Mouse (Mus musculus) limb, embryonic 15.5 days (tissue): ENCODE data around the gene Supt5. TPM values are rescaled to one million over a fixed set of nuclear protein-coding genes. Genes with fewer than 3 reads are reported as not detected.

Experiments
- ATAC-seq: fragments of 200-750 bp; cut with Nextera tagmentation; 2 replicates; pipeline ENCODE4 v1.8.0; 2017; ENCODE audit warnings: low read depth, moderate TSS enrichment; ENCODE audit not compliant: insufficient number of reproducible peaks, low FRiP score, low TSS enrichment
- H3K27ac ChIP-seq: fragments of 300-500 bp; sonication (generic); 2 replicates; pipeline ENCODE4 v1.5.1; 2015; ENCODE audit warnings: moderate library complexity, mild to moderate bottlenecking, inconsistent platforms
- H3K27me3 ChIP-seq: fragments of 300-500 bp; sonication (generic); 2 replicates; pipeline ENCODE4 v1.6.1; 2015; ENCODE audit warnings: inconsistent platforms
- H3K36me3 ChIP-seq: fragments of 300-500 bp; sonication (generic); 2 replicates; pipeline ENCODE4 v1.6.1; 2015; ENCODE audit warnings: inconsistent platforms
- H3K4me1 ChIP-seq: fragments of 300-500 bp; sonication (generic); 2 replicates; pipeline ENCODE4 v1.6.1; 2015; ENCODE audit warnings: inconsistent platforms
- H3K4me2 ChIP-seq: fragments of 300-500 bp; sonication (generic); 2 replicates; pipeline ENCODE4 v1.6.1; 2015; ENCODE audit warnings: mild to moderate bottlenecking, inconsistent platforms
- H3K4me3 ChIP-seq: fragments of 300-500 bp; sonication (generic); 2 replicates; pipeline ENCODE4 v1.5.1; 2015; ENCODE audit warnings: mild to moderate bottlenecking, inconsistent platforms
- H3K9ac ChIP-seq: fragments of 300-500 bp; sonication (generic); 2 replicates; pipeline ENCODE4 v1.6.1; 2015; ENCODE audit warnings: inconsistent platforms
- H3K9me3 ChIP-seq: fragments of 300-500 bp; sonication (generic); 2 replicates; pipeline ENCODE4 v1.6.1; 2016; ENCODE audit warnings: inconsistent platforms
- WGBS: fragments of 180-500 bp; shearing (Covaris S2); methylation state at CpG from one replicate; pipeline ENCODE4 v1.1.7; 2015; 5-methylcytosine and 5-hydroxymethylcytosine counted together
- polyA plus RNA-seq: library from polyadenylated mRNA; unstranded; fragments of >200 nt; fragmentation: Nextera tagmentation; extraction: Ambion mirVana; gene quantifications from 2 replicates; pipeline ENCODE4 v1.2.1, GENCODE M21; 2015

Supt5 gene
- polyA plus RNA-seq, 1 experiment from 2014 or later, result 95.3 TPM

DNA sequence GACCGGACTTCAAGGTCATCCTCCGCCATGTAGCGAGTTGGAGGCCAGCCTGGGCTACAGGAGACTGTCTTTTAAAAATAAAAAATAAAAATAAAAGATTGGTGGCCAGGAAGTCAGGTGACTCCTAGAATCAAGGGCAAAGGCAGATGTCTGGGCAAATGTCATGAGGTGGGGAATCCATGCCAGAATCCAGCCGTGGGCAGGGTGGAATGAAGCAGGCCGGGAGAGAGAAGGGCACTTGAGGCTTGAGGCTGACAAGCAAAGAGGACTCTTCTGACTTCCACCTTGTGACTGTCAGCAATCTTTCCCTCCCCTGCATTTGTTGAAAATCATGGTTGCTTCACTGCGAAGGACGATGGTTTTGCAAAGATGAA is 60.3 kb downstream of the Supt5 start:
- 84% methylated on average over 7 of the region's 7 CpGs for WGBS
- Histone ChIP-seq H3K4me1 (peaks cover 10% of the 10 kb centered on the region), H3K9me3 (no peaks in the 10 kb centered on the region), H3K27me3 (no peaks in the 10 kb centered on the region), H3K4me3 (peak overlapping the region; percentile 77), H3K27ac (no peak overlapping the region), H3K9ac (peak overlapping the region; percentile 69), H3K4me2 (peak overlapping the region; percentile 81), H3K36me3 (0 out of 2 replicates have a peak, but pooled peaks cover 4% of the 10 kb centered on the region)
- ATAC-seq, result no peak

DNA sequence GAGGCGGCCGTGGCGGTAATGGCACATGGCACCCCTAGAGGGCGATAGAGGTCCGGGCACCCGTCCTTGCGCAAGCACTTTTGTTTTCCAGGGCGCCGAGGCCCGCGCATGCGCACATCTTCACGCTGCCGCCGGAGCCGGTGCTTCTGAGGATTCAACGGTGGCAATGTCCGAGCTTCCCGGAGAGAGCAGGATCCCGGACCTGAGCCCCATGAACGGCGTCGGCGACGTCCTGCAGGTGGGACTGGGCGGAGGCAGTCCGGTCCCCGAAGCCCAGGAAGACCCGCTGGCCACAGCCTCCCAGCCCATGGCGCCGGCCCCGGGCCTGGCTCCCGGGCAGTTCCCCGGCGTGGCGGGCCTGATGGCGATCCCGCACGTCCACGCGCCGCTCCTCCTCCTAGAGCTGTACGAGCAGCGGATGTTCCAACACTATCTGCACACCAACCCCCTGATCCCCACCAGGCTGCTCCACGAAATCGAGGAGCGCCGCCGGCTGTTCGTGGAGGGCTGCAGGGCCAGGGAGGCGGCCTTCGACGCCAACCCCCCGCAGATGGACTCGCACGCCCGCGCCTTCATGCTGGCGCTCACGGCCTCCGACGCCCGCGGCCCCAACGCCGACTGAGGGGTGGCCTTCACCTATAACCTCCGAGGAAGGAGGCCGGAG is 60.8 kb downstream of the Supt5 start, which contains the start of gene Eid2b:
Gene Eid2b (plus strand): TSS at position 125 of the 664 bp plus-strand sequence.
- peak; percentile 69 for ATAC-seq
- Histone ChIP-seq H3K4me3 (peak within 1 kb of the TSS; percentile 77), H3K27ac (peak within 1 kb of the TSS; percentile 82), H3K9ac (peak within 1 kb of the TSS; percentile 69), H3K4me1 (peaks cover 10% of the 10 kb centered on the region), H3K4me2 (peak within 1 kb of the TSS; percentile 81), H3K9me3 (no peaks in the 10 kb centered on the region), H3K27me3 (no peaks in the 10 kb centered on the region), H3K36me3 (peaks cover 9% of the 10 kb centered on the region; the same call in 1 of the 2 replicates)
- 2% methylated on average over 68 of the region's 68 CpGs for WGBS

DNA sequence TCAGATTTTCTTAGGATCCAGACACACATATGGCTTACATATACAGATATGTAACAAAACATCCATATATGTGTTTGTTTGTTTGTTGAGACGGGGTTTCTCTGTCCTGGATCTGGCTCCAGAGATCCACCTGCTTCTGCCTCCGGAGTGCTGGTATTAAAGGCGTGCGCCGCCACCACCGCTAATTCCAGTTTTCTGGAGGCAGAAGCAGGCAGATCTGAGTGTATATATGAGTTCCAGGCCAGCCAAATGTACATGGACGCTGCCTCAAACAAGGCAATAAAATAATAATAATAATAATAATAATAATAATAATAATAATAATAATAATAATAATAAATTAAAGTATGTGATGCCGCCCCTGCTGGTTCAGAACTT is 61.3 kb downstream of the Supt5 start:
- H3K4me2 ChIP-seq, result no peak overlapping the region
- H3K9ac ChIP-seq, result no peak overlapping the region
- H3K27ac ChIP-seq, result no peak overlapping the region
- no peaks in the 10 kb centered on the region for H3K9me3 ChIP-seq
- ATAC-seq, result no peak
- no peaks in the 10 kb centered on the region for H3K27me3 ChIP-seq
- 57% methylated on average over 8 of the region's 8 CpGs for WGBS
- peaks cover 15% of the 10 kb centered on the region; the same call in 1 of the 2 replicates for H3K36me3 ChIP-seq
- H3K4me1 ChIP-seq, result peaks cover 10% of the 10 kb centered on the region
- peak overlapping the region; percentile 77; the same call in 1 of the 2 replicates for H3K4me3 ChIP-seq

DNA sequence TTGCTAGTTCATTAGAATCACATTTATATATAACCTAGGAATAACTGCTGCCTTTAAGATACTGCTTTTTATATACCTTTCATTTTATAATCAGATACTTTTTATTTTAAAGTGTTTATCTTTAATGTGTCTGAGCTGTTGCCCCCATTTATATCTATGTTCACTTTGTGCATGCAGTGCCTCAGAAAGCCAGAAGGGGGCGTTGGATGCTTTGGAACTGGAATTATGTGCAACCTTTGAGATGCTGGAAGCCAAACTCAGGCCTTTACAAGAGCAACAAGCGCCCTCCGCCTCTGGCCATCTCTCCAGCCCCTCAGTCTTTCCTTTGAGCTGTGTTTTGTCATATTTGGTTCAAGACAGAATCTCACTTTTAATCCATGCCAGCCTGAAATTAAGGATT is 66.8 kb downstream of the Supt5 start:
- H3K4me3 ChIP-seq, result no peak overlapping the region
- no peak for ATAC-seq
- 74% methylated on average over 3 of the region's 3 CpGs for WGBS
- H3K27me3 ChIP-seq, result no peaks in the 10 kb centered on the region
- no peak overlapping the region for H3K4me2 ChIP-seq
- no peak overlapping the region for H3K9ac ChIP-seq
- H3K36me3 ChIP-seq, result peaks cover 34% of the 10 kb centered on the region
- H3K27ac ChIP-seq, result no peak overlapping the region
- no peaks in the 10 kb centered on the region for H3K9me3 ChIP-seq
- H3K4me1 ChIP-seq, result peaks cover 10% of the 10 kb centered on the region

DNA sequence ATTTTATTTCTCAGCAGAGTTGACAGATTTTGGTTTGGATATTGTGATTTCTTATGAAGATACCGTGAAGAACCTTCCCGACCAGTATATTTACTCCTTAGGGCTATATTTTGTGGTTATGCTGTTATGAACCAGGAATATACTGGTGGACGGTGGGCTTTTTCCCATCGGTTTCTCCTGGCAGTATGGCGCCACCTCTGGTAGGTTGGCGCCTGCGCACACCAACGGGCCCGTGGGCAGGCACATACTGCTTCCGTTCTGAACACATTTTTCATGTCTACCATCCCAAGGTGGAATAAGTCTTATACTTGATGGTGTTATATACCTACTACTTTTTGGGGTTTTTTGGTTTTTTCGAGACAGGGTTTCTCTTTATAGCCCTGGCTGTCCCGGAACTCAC is 69.2 kb downstream of the Supt5 start:
- ATAC-seq, result no peak
- Histone ChIP-seq H3K9me3 (no peaks in the 10 kb centered on the region), H3K36me3 (peaks cover 34% of the 10 kb centered on the region), H3K9ac (no peak overlapping the region), H3K4me2 (peak overlapping the region; percentile 68; the same call in 1 of the 2 replicates), H3K27me3 (no peaks in the 10 kb centered on the region), H3K4me1 (peaks cover 10% of the 10 kb centered on the region), H3K4me3 (no peak overlapping the region; the same call in 1 of the 2 replicates), H3K27ac (no peak overlapping the region)
- WGBS, result 91% methylated on average over 12 of the region's 12 CpGs

DNA sequence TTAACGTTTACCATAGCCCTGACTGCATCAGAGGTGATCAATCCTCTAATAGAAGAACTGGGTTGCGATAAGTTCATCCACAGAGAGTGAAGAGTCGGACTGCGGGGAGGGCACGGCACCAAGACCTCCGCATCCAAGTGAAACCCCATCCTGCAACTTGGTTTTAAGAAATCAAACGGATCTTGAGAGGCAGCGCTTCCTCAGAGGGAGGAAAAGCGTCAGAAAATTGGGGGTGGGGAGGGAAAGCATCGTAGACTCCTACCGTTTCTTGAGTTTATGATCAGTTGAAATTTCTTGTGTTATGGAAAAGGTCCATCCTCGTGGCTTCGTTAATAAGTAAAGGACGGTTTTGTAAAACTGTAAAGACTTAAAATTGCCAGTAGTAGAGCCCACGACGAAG is 70.0 kb downstream of the Supt5 start:
- peak overlapping the region; percentile 97 for H3K9ac ChIP-seq
- peak overlapping the region; percentile 91 for H3K27ac ChIP-seq
- no peaks in the 10 kb centered on the region for H3K27me3 ChIP-seq
- H3K36me3 ChIP-seq, result peaks cover 30% of the 10 kb centered on the region
- peaks cover 10% of the 10 kb centered on the region for H3K4me1 ChIP-seq
- H3K4me3 ChIP-seq, result peak overlapping the region; percentile 94
- WGBS, result 26% methylated on average over 16 of the region's 16 CpGs
- no peak for ATAC-seq
- no peaks in the 10 kb centered on the region for H3K9me3 ChIP-seq
- peak overlapping the region; percentile 68 for H3K4me2 ChIP-seq

DNA sequence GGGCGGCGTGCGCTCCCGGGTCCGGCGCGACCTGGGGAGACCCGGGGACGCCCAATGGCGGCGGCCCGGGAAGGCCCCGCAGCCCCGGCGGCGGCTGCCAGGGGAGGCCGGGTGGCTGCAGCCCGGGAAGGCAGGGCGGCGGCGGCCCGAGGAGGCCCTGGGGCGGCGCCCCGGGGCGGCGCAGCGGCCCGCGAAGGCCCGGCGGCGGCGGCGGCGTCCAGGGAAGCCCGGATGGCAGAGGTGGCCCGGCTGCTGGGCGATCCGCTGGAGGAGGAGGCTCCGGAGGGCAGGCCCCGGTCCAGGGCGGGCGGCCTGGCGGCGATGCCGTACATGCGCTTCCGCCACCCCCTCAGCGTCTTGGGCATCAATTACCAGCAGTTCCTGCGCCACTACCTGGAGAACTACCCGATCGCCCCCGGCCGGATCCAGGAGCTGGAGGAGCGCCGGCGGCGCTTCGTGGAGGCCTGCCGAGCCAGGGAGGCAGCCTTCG is 70.5 kb downstream of the Supt5 start:
- peak overlapping the region; percentile 68 for H3K4me2 ChIP-seq
- H3K4me3 ChIP-seq, result peak overlapping the region; percentile 94
- H3K9ac ChIP-seq, result peak overlapping the region; percentile 97
- no peaks in the 10 kb centered on the region for H3K9me3 ChIP-seq
- H3K36me3 ChIP-seq, result peaks cover 28% of the 10 kb centered on the region
- H3K4me1 ChIP-seq, result peaks cover 10% of the 10 kb centered on the region
- WGBS, result under 1% methylated on average over 60 of the region's 62 CpGs
- peak overlapping the region; percentile 91 for H3K27ac ChIP-seq
- ATAC-seq, result peak; percentile 61
- no peaks in the 10 kb centered on the region for H3K27me3 ChIP-seq

DNA sequence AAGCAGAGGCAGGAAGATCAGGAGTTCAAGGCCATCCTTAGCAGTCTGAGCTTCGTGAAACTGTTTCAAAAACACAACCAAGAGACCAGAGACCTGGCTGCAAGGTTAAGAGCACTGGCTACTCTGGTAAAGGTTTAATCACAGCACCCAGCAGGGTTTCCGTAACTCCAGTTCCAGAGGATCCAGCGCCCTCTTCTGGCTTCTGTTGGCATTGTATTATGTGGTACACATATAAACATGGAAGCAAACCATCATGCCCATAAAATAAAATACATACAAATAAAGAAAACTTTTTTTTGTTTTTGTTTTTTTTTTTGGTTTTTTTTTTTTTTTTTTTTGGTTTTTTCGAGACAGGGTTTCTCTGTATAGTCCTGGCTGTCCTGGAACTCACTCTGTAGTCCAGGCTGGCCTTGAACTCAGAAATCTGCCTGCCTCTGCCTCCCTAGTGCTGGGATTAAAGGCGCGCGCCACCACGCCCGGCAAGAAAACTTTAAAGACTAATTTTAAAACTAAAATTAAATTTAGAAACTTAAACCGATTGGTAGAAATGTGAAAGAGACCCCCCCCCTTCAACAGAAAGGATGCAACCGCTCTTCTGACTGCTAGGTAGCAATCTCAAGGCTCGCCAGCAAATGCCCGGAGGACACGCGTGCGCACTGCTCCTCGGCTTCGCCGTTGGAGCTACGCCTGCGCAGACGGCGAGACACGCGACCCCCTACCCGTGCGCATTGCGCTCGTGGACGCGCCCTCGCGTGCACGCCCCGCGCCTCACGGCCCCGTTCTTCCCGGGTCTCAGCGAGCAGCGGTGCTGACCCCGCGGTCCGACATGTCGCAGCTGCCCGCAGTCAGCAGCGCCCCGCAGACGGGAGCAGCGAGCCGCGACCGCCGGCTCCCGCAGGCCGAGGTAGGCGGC is 71.2 kb downstream of the Supt5 start, which contains the start of gene Eid2:
Gene Eid2 (plus strand): TSS at position 753 of the 913 bp plus-strand sequence.
- no peaks in the 10 kb centered on the region for H3K27me3 ChIP-seq
- 6% methylated on average over 57 of the region's 57 CpGs for WGBS
- peak within 1 kb of the TSS; percentile 94 for H3K4me3 ChIP-seq
- peak; percentile 85 for ATAC-seq
- H3K27ac ChIP-seq, result peak within 1 kb of the TSS; percentile 91
- peak within 1 kb of the TSS; percentile 68 for H3K4me2 ChIP-seq
- peaks cover 10% of the 10 kb centered on the region for H3K4me1 ChIP-seq
- peak within 1 kb of the TSS; percentile 97 for H3K9ac ChIP-seq
- H3K9me3 ChIP-seq, result no peaks in the 10 kb centered on the region
- peaks cover 21% of the 10 kb centered on the region for H3K36me3 ChIP-seq

DNA sequence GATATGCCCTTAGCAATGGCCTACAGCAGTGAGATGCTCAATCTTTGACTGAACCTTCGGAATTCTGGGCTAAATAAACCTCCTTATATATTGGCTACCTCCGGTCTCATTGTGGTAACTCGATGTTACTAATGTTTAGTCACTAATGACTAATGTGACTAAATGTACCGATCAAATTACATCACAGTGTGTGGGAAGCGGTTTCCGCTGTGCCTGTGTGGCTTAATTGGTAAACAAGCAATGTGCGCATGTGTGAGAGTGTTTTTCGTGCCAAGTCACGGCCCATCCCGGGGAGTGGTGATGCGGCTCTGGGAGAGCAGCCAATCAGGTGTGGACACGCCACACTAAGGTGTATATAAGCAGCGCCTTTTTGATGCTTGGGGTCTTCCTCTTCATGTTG is 73.2 kb downstream of the Supt5 start:
- H3K27me3 ChIP-seq, result no peaks in the 10 kb centered on the region
- H3K4me1 ChIP-seq, result peaks cover 10% of the 10 kb centered on the region
- H3K27ac ChIP-seq, result no peak overlapping the region
- no peak overlapping the region for H3K4me3 ChIP-seq
- no peaks in the 10 kb centered on the region for H3K9me3 ChIP-seq
- H3K4me2 ChIP-seq, result no peak overlapping the region
- no peak overlapping the region for H3K9ac ChIP-seq
- ATAC-seq, result no peak
- WGBS, result 87% methylated on average over 13 of the region's 13 CpGs
- H3K36me3 ChIP-seq, result peaks cover 11% of the 10 kb centered on the region
